Mouse (Mus musculus): ENCODE results near the gene Vwa3b.

Vwa3b gene

GRCm38 (mm10) chr1:37011626-37012209 lies 14.7 kb upstream of the Vwa3b start:
- no peak for DNase-seq (ENCODE audit: low spot score in 2 of 2)

- no peak for DNase-seq (ENCODE audit: low spot score in 2 of 2)
Measured at GRCm38 (mm10) chr1:37013006-37013405, 13.4 kb upstream of the Vwa3b start.

GRCm38 (mm10) chr1:37013687-37014086 lies 12.7 kb upstream of the Vwa3b start:
- DNase-seq (ENCODE audit: low spot score in 2 of 2): no peak

GRCm38 (mm10) chr1:37019017-37019416 lies 7.4 kb upstream of the Vwa3b start:
- DNase-seq (ENCODE audit: low spot score in 2 of 2): no peak

GRCm38 (mm10) chr1:37022704-37023103 lies 3.7 kb upstream of the Vwa3b start:
- DNase-seq (ENCODE audit: low spot score in 2 of 2): no peak

- no peak for DNase-seq (ENCODE audit: low spot score in 2 of 2)
Measured at GRCm38 (mm10) chr1:37024736-37025135, 1.7 kb upstream of the Vwa3b start.

- no peak for DNase-seq (ENCODE audit: low spot score in 2 of 2)
Measured at GRCm38 (mm10) chr1:37025376-37025775, 1.0 kb upstream of the Vwa3b start.

GRCm38 (mm10) chr1:37026866-37027265 lies 470 bp downstream of the Vwa3b start:
- DNase-seq (ENCODE audit: low spot score in 2 of 2): no peak

- no peak for DNase-seq (ENCODE audit: low spot score in 2 of 2)
Measured at GRCm38 (mm10) chr1:37028439-37029153, 2.2 kb downstream of the Vwa3b start.

GRCm38 (mm10) chr1:37029154-37029907 lies 2.9 kb downstream of the Vwa3b start:
- DNase-seq (ENCODE audit: low spot score in 2 of 2): peak; percentile 70 to 73

- no peak for DNase-seq (ENCODE audit: low spot score in 2 of 2)
Measured at GRCm38 (mm10) chr1:37029942-37030341, 3.5 kb downstream of the Vwa3b start.

- DNase-seq (ENCODE audit: low spot score in 2 of 2): no peak
Measured at GRCm38 (mm10) chr1:37030693-37031092, 4.3 kb downstream of the Vwa3b start.

- DNase-seq (ENCODE audit: low spot score in 2 of 2): no peak
Measured at GRCm38 (mm10) chr1:37035879-37036278, 9.5 kb downstream of the Vwa3b start.

GRCm38 (mm10) chr1:37041126-37041525 lies 14.7 kb downstream of the Vwa3b start:
- DNase-seq (ENCODE audit: low spot score in 2 of 2): no peak

- no peak for DNase-seq (ENCODE audit: low spot score in 2 of 2)
Measured at GRCm38 (mm10) chr1:37041856-37042255, 15.5 kb downstream of the Vwa3b start.

- no peak for DNase-seq (ENCODE audit: low spot score in 2 of 2)
Measured at GRCm38 (mm10) chr1:37042769-37043168, 16.4 kb downstream of the Vwa3b start.

GRCm38 (mm10) chr1:37043196-37043595 lies 16.8 kb downstream of the Vwa3b start:
- DNase-seq (ENCODE audit: low spot score in 2 of 2): no peak

- DNase-seq (ENCODE audit: low spot score in 2 of 2): no peak
Measured at GRCm38 (mm10) chr1:37045472-37045871, 19.1 kb downstream of the Vwa3b start.

GRCm38 (mm10) chr1:37049159-37049558 lies 22.8 kb downstream of the Vwa3b start:
- no peak for DNase-seq (ENCODE audit: low spot score in 2 of 2)

- no peak for DNase-seq (ENCODE audit: low spot score in 2 of 2)
Measured at GRCm38 (mm10) chr1:37053691-37054090, 27.3 kb downstream of the Vwa3b start.

- DNase-seq (ENCODE audit: low spot score in 2 of 2): no peak
Measured at GRCm38 (mm10) chr1:37056831-37057561, 30.6 kb downstream of the Vwa3b start.

GRCm38 (mm10) chr1:37060856-37061255 lies 34.5 kb downstream of the Vwa3b start:
- no peak for DNase-seq (ENCODE audit: low spot score in 2 of 2)

Measured in frontal cortex, postnatal 10 days (tissue).